Mouse (Mus musculus) lung, postnatal 0 days (tissue): ENCODE data around the gene Sart3.

Experiments used
- CTCF ChIP-seq: IDR thresholded peaks from 2 replicates; pipeline ENCODE4 v1.5.1; 2016; ENCODE audit warnings: antibody characterized with exemption, mild to moderate bottlenecking
- EP300 ChIP-seq: IDR thresholded peaks from 2 replicates; pipeline ENCODE4 v1.6.1; 2016; ENCODE audit warnings: antibody characterized with exemption, mild to moderate bottlenecking, control low read depth

DNA sequence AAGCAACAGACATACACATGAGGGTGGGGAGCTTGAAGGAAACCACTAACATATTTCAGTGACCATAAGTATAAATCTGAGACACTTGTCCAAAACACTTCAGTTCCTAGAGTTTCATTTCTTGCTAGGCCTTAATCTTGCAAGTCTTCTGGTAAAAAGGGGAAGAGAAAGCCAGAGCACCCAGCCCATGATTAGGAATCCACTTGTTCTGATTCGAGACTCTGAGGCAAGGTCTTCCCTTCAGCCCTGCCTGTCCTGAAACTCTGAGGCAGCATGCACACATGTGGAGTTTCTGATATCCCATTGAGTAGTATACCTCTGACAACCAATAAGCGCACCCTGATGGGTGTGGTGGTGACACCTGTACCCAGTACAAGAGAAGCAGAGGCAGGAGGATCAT lies 10.7 kb downstream of the Sart3 start:
- TF ChIP-seq CTCF: no peak
- no peak for TF ChIP-seq EP300
